Mouse (Mus musculus): ENCODE measurements around the gene Prss56.

The Prss56 gene

DNA sequence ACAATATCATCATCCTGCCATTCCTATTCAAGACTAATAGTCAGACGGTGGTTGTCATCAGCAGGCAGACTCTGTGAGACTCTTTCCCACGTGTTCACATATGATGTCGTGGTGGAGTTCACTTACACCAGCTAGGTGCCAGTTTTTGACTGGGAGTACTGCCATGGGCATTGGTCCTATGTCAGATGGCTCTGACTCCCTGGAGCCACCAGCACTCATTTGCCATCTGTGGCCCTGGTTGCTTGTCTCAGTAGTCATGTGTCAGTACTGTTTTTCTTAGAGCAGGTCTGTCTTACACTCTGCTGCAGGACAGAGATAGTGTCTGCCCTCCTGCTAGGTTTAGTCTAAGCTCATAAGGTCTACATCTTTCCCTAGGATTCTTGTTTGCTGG, 44.0 kb downstream of the Prss56 start:
- no peak for DNase-seq (ENCODE audit: extremely low read depth, insufficient read length, low spot score)

DNA sequence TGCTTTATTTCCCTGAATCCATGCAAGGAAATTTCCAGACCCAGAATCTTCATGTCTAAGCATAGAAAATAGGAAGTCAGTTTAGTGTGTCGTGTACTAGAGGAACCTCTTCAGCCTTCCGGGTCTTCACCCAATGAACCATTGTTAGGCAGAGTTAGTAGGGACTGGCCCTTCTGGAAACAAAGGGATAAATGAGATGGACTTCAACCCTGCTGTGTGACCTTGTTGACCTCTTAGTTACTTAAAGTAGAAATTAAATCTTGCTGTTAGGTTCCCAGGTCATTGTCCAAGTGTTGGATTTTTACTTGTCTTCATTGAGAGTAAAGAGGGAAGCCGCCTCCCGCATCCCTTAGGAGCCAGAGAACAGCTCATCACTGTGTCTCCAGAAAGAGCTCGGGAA, 47.5 kb downstream of the Prss56 start:
- DNase-seq (ENCODE audit: extremely low read depth, insufficient read length, low spot score), result no peak

DNA sequence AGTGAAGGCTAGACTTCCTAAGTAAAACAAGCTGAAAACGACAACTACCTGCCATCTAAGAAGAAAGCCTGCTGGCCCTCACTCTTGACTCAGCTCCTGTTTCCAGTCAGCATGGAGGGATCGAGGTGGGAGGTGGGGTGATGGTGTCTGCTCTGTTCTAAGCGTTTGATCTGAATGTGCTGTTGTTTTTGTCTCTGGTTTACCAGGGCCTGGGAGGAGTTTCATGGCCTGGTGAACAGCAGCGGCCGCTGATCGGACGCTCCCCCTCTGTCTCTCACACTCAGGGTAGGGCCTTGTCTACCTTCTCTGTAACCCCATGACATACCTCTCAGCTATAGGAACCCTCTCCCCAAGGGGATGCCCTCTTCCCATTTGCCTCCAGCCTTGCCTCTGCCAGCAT, 49.1 kb downstream of the Prss56 start:
- no peak for DNase-seq (ENCODE audit: extremely low read depth, insufficient read length, low spot score)

Data from 3134 (cell line).